Mouse (Mus musculus) limb, embryonic 14.5 days (tissue): ENCODE measurements around the gene Hoxb3. TPM values are rescaled to one million over a fixed set of nuclear protein-coding genes. Genes with fewer than 3 reads are reported as not detected.
A peak's percentile ranks its signal among the peaks of the same experiment; 100 is the strongest.

Experiments used
- ATAC-seq: fragments of 200-750 bp; cut with Nextera tagmentation; 2 replicates; pipeline ENCODE4 v1.8.0; 2017; ENCODE audit warnings: low read depth, moderate number of reproducible peaks, moderate TSS enrichment; ENCODE audit not compliant: low FRiP score
- DNase-seq: peaks from one replicate; pipeline ENCODE4 v3.0.0-alpha.2; 2015; ENCODE audit warnings: low spot score
- H3K27ac ChIP-seq: fragments of 300-500 bp; sonication (generic); replicated peaks from 2 replicates; pipeline ENCODE4 v1.5.1; 2014; ENCODE audit warnings: low read depth, mild to moderate bottlenecking, low read length, moderate library complexity, mixed read lengths
- H3K27me3 ChIP-seq: fragments of 300-500 bp; sonication (generic); 2 replicates; pipeline ENCODE4 v1.6.1; 2014; ENCODE audit warnings: low read length, mixed read lengths; ENCODE audit not compliant: control insufficient read depth, insufficient read depth
- H3K36me3 ChIP-seq: fragments of 300-500 bp; sonication (generic); 2 replicates; pipeline ENCODE4 v1.6.1; 2014; ENCODE audit warnings: mild to moderate bottlenecking, low read length, moderate library complexity, mixed read lengths; ENCODE audit not compliant: control insufficient read depth, insufficient read depth
- H3K4me1 ChIP-seq: fragments of 300-500 bp; sonication (generic); 2 replicates; pipeline ENCODE4 v1.6.1; 2014; ENCODE audit warnings: antibody characterized with exemption, low read length, mixed read lengths; ENCODE audit not compliant: control insufficient read depth, insufficient read depth
- H3K4me2 ChIP-seq: fragments of 300-500 bp; sonication (generic); replicated peaks from 2 replicates; pipeline ENCODE4 v1.6.1; 2014; ENCODE audit warnings: low read depth, mild to moderate bottlenecking, low read length, moderate library complexity; ENCODE audit not compliant: severe bottlenecking
- H3K4me3 ChIP-seq: fragments of 300-500 bp; sonication (generic); replicated peaks from 2 replicates; pipeline ENCODE4 v1.5.1; 2014; ENCODE audit warnings: low read length
- H3K9ac ChIP-seq: fragments of 300-500 bp; sonication (generic); 2 replicates; pipeline ENCODE4 v1.6.1; 2014; ENCODE audit warnings: mild to moderate bottlenecking, low read depth, low read length, moderate library complexity; ENCODE audit not compliant: severe bottlenecking
- H3K9me3 ChIP-seq: fragments of 300-500 bp; sonication (generic); 2 replicates; pipeline ENCODE4 v1.6.1; 2016; ENCODE audit warnings: low read length; ENCODE audit not compliant: control insufficient read depth
- POLR2A ChIP-seq: fragments of 200-500 bp; IDR thresholded peaks from 2 replicates; pipeline ENCODE4 v1.8.0; 2012; ENCODE audit warnings: inconsistent platforms, mild to moderate bottlenecking, moderate library complexity, borderline replicate concordance; ENCODE audit not compliant: insufficient read depth, insufficient read length; ENCODE audit errors: extremely low read depth
- WGBS: fragments of 180-500 bp; shearing (Covaris S2); extraction: QIAGEN DNeasy Blood & Tissue Kit; methylation state at CpG from one replicate; pipeline ENCODE4 v1.1.7; 2014; 5-methylcytosine and 5-hydroxymethylcytosine counted together
- polyA plus RNA-seq, 2 experiments: library from polyadenylated mRNA; depleted of rRNA in 1 of 2; stranded (reverse) in 1 of 2; unstranded in 1 of 2; fragments of >200 nt; fragmentation: Nextera tagmentation in 1 of 2; extraction: Ambion mirVana in 1 of 2; gene quantifications; 2 replicates each; pipeline versions ENCODE4 v1.2.1 to v1.2.3; 2012 to 2014

Hoxb3 gene
- polyA plus RNA-seq, 2 experiments: 0.69 to 4.9 TPM

DNA sequence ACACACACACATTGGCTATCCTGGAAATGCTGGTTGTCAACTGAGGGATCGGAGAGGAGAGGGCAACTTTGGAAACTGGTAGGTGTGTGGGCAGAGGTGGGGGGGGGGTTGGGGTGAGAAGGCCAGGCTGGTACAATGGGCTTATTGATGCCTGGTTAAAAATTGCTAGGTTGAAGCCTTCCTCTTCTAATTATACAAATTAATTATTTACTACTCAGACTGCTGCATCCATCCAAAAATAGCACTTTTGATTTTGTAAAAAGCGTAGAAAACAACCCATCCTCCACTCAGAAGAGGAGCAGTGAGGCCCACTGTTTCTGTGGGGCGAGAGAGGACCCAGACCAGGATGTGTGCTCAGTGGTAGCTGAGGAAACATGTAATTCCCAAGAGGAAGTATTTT is 11.9 kb downstream of the Hoxb3 start:
- Histone ChIP-seq H3K4me3 (no peak overlapping the region), H3K27ac (no peak overlapping the region), H3K4me1 (no peaks in the 10 kb centered on the region), H3K9ac (no peak overlapping the region), H3K27me3 (peaks cover 100% of the 10 kb centered on the region), H3K36me3 (no peaks in the 10 kb centered on the region), H3K4me2 (no peak overlapping the region), H3K9me3 (no peaks in the 10 kb centered on the region)
- ATAC-seq (no peak), DNase-seq (no peak)
- TF ChIP-seq POLR2A: no peak
- 55% methylated on average over 3 of the region's 3 CpGs for WGBS

DNA sequence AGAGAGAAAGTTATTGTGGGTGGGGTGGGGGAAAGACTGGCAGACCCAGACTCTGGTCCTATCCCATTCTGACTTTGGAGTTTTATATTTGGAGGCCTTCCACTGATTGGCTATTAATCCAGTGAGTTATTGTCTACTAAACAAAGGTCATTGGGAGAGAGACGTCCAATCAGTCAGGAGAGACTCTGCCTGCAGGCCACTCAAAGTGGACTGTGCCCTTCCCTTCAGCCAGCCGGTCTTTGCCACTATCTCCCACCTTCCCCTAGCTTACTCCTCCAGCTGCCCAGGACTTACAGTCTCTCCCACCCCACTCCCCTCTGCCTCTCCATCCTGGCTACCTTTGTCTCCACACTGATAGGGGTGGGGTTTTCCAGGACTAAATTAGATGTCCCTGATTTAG is 13.5 kb downstream of the Hoxb3 start:
- ATAC-seq: no peak
- Histone ChIP-seq H3K27ac (no peak overlapping the region), H3K4me2 (no peak overlapping the region), H3K4me3 (no peak overlapping the region), H3K4me1 (no peaks in the 10 kb centered on the region), H3K9me3 (no peaks in the 10 kb centered on the region), H3K9ac (no peak overlapping the region), H3K27me3 (peaks cover 100% of the 10 kb centered on the region), H3K36me3 (no peaks in the 10 kb centered on the region)
- WGBS: 10% methylated on average over 2 of the region's 2 CpGs
- DNase-seq: no peak
- no peak for TF ChIP-seq POLR2A

GRCm38 (mm10) chr11:96337026-96337425 is 13.9 kb downstream of the Hoxb3 start:
- 21% methylated on average over 6 of the region's 6 CpGs for WGBS
- H3K4me3 ChIP-seq: no peak overlapping the region
- no peak overlapping the region for H3K9ac ChIP-seq
- peaks cover 100% of the 10 kb centered on the region for H3K27me3 ChIP-seq
- DNase-seq (no peak), ATAC-seq (no peak)
- no peak overlapping the region for H3K4me2 ChIP-seq
- no peak overlapping the region for H3K27ac ChIP-seq
- no peaks in the 10 kb centered on the region for H3K9me3 ChIP-seq
- TF ChIP-seq POLR2A: no peak
- no peaks in the 10 kb centered on the region for H3K36me3 ChIP-seq
- H3K4me1 ChIP-seq: no peaks in the 10 kb centered on the region

DNA sequence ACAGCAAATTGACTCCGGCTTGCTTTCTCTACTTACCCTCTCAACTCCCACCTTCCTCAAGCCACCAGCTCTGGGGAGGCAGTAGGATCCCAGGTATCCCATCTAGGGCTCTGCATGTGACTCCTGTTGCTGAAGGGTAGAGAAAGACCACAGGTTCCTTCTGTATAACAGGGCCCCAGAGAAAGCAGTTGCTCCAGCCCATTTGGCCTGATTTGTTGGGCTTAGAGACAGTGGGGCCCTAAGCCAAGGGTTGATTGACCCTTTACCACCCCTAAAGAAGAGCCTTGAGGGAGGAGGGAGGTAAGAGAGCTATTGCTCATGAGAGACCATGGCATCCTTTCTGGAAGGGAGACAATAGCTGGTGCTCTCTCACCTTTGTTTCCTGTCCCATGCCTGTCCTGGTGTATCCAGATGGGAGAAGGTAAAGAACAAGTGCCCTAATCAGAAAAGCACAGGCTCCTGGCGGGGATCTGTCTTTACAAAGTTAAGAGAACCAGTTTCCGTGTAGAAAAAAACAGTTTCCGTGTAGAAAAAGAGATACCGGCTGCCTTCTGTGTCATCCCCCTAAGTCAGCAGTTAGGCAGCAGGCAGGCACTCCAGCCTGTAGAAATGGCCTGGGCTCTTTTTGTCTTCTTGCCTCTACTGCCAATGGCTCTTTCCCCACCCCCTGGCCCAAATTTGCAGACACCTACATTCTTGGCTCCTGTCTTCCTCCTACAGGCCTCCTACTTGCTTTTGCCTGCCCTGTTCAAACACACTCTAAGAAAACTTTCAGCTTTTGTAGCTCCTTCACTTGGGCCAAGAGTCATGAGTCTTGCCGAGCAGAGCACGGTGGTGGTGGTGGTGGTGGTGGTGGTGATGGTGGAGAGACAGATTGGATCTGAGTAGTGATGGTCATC is 16.1 kb downstream of the Hoxb3 start:
- Histone ChIP-seq H3K36me3 (no peaks in the 10 kb centered on the region), H3K9ac (no peak overlapping the region), H3K4me1 (no peaks in the 10 kb centered on the region), H3K9me3 (no peaks in the 10 kb centered on the region), H3K4me2 (no peak overlapping the region), H3K4me3 (no peak overlapping the region), H3K27me3 (peaks cover 100% of the 10 kb centered on the region), H3K27ac (no peak overlapping the region)
- ATAC-seq (no peak), DNase-seq (no peak)
- 29% methylated on average over 7 of the region's 7 CpGs for WGBS
- no peak for TF ChIP-seq POLR2A

DNA sequence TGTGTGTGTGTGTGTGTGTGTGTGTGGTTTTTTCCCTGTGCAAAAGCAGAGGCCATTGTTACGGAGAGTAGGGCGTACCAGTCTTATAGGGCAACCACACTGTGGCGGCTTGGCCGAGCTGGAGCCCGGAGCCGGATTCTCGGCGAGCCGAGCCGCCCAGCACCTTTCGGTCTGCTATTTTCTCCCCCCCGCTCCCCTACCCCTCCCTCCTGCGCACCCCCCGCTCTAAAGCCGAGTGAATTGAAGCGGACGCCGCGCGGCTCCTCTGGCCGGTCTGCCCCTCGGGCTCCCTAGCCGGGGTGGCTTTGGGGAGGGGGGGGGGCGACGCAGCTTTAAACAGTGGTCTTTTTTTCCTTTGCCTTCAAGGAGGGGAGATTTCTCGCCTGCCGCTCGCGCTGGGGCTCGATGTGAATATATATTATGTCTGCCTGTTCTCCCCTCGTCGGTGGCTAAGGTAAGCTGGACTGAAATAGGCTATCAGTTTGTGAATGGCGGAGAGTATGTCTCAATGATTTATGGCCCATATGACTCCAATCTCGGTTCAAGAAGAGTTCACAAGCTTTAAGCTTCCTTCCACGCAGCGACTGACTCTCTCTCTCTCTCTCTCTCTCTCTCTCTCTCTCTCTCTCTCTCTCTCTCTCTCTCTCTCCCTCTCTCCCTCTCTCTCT is 17.7 kb downstream of the Hoxb3 start:
- Histone ChIP-seq H3K27ac (no peak overlapping the region), H3K9ac (no peak overlapping the region), H3K4me2 (peak overlapping the region; percentile 36), H3K4me3 (peak overlapping the region; percentile 17; the same call in 1 of the 2 replicates), H3K36me3 (no peaks in the 10 kb centered on the region), H3K27me3 (peaks cover 100% of the 10 kb centered on the region), H3K9me3 (no peaks in the 10 kb centered on the region), H3K4me1 (no peaks in the 10 kb centered on the region)
- ATAC-seq (no peak), DNase-seq (peak; percentile 60)
- TF ChIP-seq POLR2A: no peak
- 1% methylated on average over 36 of the region's 36 CpGs for WGBS
